Mouse (Mus musculus) intestine, embryonic 15.5 days (tissue): ENCODE measurements at regions not wholly inside any gene's neighbourhood (a gene's known extent, or its start where the extent isn't known, plus 50 kb on each side); places are given as distances from the start of the nearest gene placed in this dataset.
A peak's percentile ranks its signal among the peaks of the same experiment; 100 is the strongest.

ENCODE experiments used
- ATAC-seq: fragments of 200-750 bp; cut with Nextera tagmentation; 2 replicates; pipeline ENCODE4 v1.8.0; 2017; ENCODE audit warnings: moderate TSS enrichment, moderate library complexity
- H3K27ac ChIP-seq: fragments of 300-500 bp; sonication (generic); 2 replicates; pipeline ENCODE4 v1.5.1; 2015; ENCODE audit warnings: mild to moderate bottlenecking, inconsistent platforms
- H3K27me3 ChIP-seq: fragments of 300-500 bp; sonication (generic); replicated peaks from 2 replicates; pipeline ENCODE4 v1.6.1; 2015; ENCODE audit warnings: inconsistent platforms
- H3K36me3 ChIP-seq: fragments of 300-500 bp; sonication (generic); 2 replicates; pipeline ENCODE4 v1.6.1; 2015; ENCODE audit warnings: inconsistent platforms
- H3K4me1 ChIP-seq: fragments of 300-500 bp; sonication (generic); replicated peaks from 2 replicates; pipeline ENCODE4 v1.6.1; 2015; ENCODE audit warnings: inconsistent platforms
- H3K4me2 ChIP-seq: fragments of 300-500 bp; sonication (generic); replicated peaks from 2 replicates; pipeline ENCODE4 v1.6.1; 2015; ENCODE audit warnings: mild to moderate bottlenecking, inconsistent platforms
- H3K4me3 ChIP-seq: fragments of 300-500 bp; sonication (generic); replicated peaks from 2 replicates; pipeline ENCODE4 v1.5.1; 2015; ENCODE audit warnings: inconsistent platforms
- H3K9ac ChIP-seq: fragments of 300-500 bp; sonication (generic); 2 replicates; pipeline ENCODE4 v1.6.1; 2015; ENCODE audit warnings: inconsistent platforms
- H3K9me3 ChIP-seq: fragments of 300-500 bp; sonication (generic); 2 replicates; pipeline ENCODE4 v1.6.1; 2016; ENCODE audit warnings: inconsistent platforms
- WGBS: fragments of 180-500 bp; shearing (Covaris S2); methylation state at CpG from one replicate; pipeline ENCODE4 v1.1.7; 2015; 5-methylcytosine and 5-hydroxymethylcytosine counted together

DNA sequence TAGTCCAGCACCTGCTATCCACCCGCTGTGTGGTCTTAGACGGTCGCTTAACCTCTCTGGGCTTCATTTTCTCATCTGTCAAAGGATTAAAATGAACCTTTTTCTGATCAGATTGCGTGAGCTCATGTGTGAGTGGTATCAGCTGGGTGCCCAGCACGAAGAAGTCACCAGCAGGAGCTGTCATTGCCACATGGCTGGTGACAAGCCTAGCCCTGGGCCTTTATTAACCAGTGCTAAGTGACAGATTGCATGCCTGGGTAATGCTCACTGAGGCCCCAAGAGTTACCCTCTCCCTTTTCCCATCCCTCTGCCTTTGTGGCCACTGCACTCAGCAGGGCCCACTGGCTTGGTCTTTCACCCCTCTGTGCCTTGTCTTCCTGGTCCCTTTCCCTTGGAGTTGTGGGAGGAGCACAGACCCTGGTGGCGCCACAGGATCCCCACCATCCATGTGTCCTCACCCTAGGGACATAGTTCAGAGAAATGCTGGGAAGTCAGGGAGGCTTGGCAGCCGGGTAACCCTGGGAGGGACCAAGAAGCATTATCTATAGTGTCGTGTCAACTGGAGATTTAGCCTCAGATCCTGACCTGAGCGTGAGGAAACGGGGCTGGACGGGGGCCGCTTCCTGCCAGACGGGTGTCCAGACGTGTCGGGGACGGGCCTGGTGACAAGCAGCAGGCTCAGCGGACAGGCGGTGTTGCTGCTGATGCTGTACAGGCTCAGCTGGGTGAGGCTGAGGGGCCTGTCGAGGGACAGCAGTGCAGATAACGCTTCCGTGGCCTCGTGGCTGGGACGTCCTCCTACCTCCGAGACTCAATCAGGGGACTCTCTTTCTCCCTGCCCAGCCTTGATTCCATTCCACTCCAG is 132.6 kb upstream of the Gsc start:
- H3K9me3 ChIP-seq = no peaks in the 10 kb centered on the region
- H3K4me1 ChIP-seq = 0 out of 2 replicates have a peak, but pooled peaks cover 2% of the 10 kb centered on the region
- H3K9ac ChIP-seq = no peak overlapping the region
- no peak overlapping the region for H3K4me3 ChIP-seq
- no peaks in the 10 kb centered on the region for H3K36me3 ChIP-seq
- 42% methylated on average over 24 of the region's 24 CpGs for WGBS
- peak; percentile 47; the same call in 1 of the 2 replicates for ATAC-seq
- no peak overlapping the region for H3K4me2 ChIP-seq
- no peaks in the 10 kb centered on the region for H3K27me3 ChIP-seq
- H3K27ac ChIP-seq = no peak overlapping the region

DNA sequence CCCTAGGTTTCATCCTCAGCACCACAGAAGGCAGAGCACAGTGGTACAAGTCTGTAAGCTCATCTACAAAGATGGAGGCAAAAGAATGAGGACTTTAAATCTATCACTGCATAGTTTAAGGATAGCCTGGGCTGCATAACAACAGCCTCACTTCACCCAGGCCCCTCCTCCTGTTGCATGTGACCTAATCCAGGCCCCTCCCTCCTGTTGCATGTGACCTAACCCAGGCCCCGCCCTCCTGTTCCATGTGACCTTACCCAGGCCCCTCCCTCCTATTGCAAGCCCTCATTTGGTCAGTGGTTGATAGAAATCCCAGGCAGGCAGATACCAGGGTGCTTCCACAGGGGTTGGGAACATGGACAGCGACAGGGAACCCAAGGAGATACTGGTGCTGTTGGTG is 124.9 kb upstream of the Gsc start:
- Histone ChIP-seq H3K36me3 (no peaks in the 10 kb centered on the region), H3K27ac (no peak overlapping the region), H3K9ac (no peak overlapping the region), H3K4me2 (no peak overlapping the region), H3K4me3 (no peak overlapping the region), H3K9me3 (no peaks in the 10 kb centered on the region), H3K27me3 (0 out of 2 replicates have a peak, but pooled peaks cover 4% of the 10 kb centered on the region), H3K4me1 (no peaks in the 10 kb centered on the region)
- WGBS = 68% methylated on average over 2 of the region's 2 CpGs
- no peak for ATAC-seq

DNA sequence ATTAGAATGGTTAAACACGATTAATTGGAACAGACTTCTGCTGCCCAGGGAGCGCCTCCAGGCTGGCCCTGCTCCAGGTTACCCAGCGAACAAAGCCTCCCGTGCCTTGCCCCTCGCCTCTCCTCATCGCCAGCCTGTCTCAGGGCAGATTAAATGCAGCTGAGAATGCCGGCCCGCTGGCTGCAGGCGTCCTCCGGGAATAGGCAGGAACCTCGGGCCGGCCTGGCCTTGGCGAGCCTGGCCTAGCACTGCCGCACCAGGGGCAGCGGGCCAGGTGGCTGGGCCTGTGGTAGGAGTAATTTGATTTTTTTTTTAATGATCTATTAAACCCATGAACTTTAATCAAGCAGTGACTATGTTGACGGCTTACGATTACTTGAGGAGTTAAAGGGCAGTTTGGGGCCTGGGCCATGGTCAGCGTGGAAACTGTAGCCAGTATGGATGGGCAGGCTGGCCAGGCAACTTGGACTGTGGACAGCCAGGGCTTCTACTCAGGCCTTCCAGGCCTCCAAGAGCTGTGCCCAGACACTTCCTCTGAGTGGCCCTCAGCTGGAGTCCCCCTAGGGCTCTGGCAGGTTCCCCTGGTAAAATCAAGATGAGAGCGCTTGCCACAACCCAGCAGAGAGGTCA is 120.5 kb upstream of the Gsc start:
- peak; percentile 51; the same call in 1 of the 2 replicates for ATAC-seq
- Histone ChIP-seq H3K4me2 (no peak overlapping the region), H3K9ac (no peak overlapping the region), H3K36me3 (no peaks in the 10 kb centered on the region), H3K4me1 (0 out of 2 replicates have a peak, but pooled peaks cover 2% of the 10 kb centered on the region), H3K27ac (no peak overlapping the region), H3K9me3 (no peaks in the 10 kb centered on the region), H3K27me3 (0 out of 2 replicates have a peak, but pooled peaks cover 4% of the 10 kb centered on the region), H3K4me3 (no peak overlapping the region)
- WGBS = 53% methylated on average over 19 of the region's 19 CpGs

DNA sequence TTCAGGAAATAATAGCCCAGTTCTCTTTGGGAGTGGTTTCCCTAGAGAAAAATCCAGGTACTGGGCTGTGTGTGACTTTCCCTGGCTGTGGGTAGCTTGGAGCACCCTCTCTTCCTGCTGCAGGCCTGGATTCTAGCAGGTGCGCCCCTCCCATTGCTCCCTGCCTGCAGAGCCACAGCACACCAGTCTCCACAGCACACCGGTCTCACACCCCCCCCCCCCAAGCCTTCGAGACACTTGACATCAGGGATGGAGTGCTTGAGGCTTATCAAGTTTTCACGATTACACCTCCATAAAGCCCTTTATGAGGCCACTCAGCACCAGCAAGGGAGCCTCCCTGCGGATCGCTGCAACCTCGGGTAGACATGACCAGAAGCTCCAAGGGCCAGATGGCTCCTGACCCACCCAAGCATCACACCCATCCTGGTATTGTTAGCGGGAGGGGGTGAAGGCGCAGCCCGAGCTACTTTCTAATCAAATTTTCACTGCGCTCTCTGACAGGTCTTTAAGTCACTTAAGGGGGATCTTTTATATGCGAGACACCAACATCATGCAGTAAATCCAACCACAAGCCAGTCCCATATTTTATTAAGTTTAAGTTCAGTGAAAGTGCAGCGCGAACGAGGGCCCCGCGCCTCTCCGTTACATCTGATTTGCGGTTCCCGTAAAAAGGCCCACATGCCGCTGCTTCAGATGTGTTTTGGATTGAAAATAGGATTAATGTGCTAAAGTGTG is 119.8 kb upstream of the Gsc start:
- ATAC-seq = peak; percentile 43; the same call in 1 of the 2 replicates
- H3K27ac ChIP-seq = no peak overlapping the region
- H3K4me2 ChIP-seq = no peak overlapping the region
- WGBS = 52% methylated on average over 21 of the region's 21 CpGs
- 0 out of 2 replicates have a peak, but pooled peaks cover 2% of the 10 kb centered on the region for H3K4me1 ChIP-seq
- no peaks in the 10 kb centered on the region for H3K9me3 ChIP-seq
- no peak overlapping the region for H3K4me3 ChIP-seq
- H3K27me3 ChIP-seq = 0 out of 2 replicates have a peak, but pooled peaks cover 4% of the 10 kb centered on the region
- H3K9ac ChIP-seq = no peak overlapping the region
- no peaks in the 10 kb centered on the region for H3K36me3 ChIP-seq

DNA sequence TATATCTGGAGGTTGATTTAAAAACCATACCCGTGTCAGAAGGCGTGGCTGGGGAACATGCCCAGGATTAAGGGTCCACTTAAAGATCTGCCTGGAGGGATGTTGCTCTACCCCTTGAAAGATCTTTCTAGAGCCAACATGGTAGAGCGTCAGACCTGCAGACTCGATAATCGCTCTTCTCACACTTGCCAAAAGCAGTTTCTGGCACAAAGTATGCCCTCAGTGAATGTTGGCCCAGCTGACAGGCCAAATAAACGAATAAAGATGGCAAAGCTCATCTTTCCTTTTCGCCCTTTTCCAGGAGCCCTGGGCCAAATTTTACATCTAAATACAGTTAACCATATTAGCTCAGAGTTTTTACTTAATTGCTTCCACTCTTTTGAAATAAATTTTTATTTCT is 118.4 kb upstream of the Gsc start:
- no peak for ATAC-seq
- no peak overlapping the region for H3K4me2 ChIP-seq
- WGBS = 80% methylated on average over 7 of the region's 7 CpGs
- H3K27ac ChIP-seq = no peak overlapping the region
- no peaks in the 10 kb centered on the region for H3K36me3 ChIP-seq
- 0 out of 2 replicates have a peak, but pooled peaks cover 4% of the 10 kb centered on the region for H3K27me3 ChIP-seq
- H3K4me1 ChIP-seq = 0 out of 2 replicates have a peak, but pooled peaks cover 2% of the 10 kb centered on the region
- no peak overlapping the region for H3K4me3 ChIP-seq
- H3K9ac ChIP-seq = no peak overlapping the region
- H3K9me3 ChIP-seq = no peaks in the 10 kb centered on the region

DNA sequence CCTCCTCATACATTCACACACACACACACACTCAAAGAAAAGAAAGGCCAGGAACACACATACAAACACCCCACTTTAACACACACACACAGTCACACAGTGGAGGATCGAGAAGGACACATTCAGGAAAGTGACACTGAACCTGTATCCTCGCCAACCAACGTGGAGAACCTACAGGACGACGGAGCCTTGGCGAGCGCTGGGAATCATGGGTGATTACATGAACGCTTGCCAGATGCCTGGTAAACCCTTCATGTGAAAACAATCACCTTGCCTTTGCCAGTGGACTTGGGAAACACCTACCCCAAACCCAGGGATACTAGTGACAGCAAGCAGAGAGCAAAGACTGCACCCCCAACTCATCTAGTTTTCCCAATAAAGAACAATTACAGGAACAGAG is 117.2 kb upstream of the Gsc start:
- Histone ChIP-seq H3K4me2 (no peak overlapping the region), H3K36me3 (no peaks in the 10 kb centered on the region), H3K9ac (no peak overlapping the region), H3K9me3 (no peaks in the 10 kb centered on the region), H3K27ac (no peak overlapping the region), H3K4me1 (0 out of 2 replicates have a peak, but pooled peaks cover 2% of the 10 kb centered on the region), H3K27me3 (0 out of 2 replicates have a peak, but pooled peaks cover 8% of the 10 kb centered on the region), H3K4me3 (no peak overlapping the region)
- WGBS = 85% methylated on average over 8 of the region's 8 CpGs
- ATAC-seq = no peak

DNA sequence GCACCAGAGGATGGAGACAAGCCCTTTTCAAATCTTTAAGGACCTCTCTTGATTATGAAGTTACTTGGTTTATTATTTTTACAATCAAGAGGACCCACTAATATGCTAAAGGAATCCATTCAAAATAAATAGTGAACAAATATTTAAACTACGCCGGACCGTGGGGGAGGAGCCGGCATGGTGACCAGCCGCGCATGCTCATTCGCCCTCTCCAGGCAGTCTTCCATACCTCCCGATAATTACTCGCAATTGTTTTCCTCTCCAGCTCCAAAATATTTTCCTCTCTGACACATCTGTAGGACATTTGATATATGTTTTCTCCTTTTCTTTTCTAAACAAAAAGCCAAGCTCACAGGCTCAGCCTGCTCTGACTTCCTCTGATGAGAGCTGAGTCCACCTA is 111.3 kb upstream of the Gsc start:
- no peak for ATAC-seq
- whole genome bisulfite sequencing = 51% methylated on average over 9 of the region's 9 CpGs
- H3K27ac ChIP-seq = no peak overlapping the region
- H3K4me1 ChIP-seq = no peaks in the 10 kb centered on the region
- H3K9me3 ChIP-seq = no peaks in the 10 kb centered on the region
- H3K27me3 ChIP-seq = 0 out of 2 replicates have a peak, but pooled peaks cover 4% of the 10 kb centered on the region
- no peaks in the 10 kb centered on the region for H3K36me3 ChIP-seq
- peak overlapping the region; percentile 31 for H3K4me2 ChIP-seq
- H3K4me3 ChIP-seq = no peak overlapping the region
- no peak overlapping the region for H3K9ac ChIP-seq

DNA sequence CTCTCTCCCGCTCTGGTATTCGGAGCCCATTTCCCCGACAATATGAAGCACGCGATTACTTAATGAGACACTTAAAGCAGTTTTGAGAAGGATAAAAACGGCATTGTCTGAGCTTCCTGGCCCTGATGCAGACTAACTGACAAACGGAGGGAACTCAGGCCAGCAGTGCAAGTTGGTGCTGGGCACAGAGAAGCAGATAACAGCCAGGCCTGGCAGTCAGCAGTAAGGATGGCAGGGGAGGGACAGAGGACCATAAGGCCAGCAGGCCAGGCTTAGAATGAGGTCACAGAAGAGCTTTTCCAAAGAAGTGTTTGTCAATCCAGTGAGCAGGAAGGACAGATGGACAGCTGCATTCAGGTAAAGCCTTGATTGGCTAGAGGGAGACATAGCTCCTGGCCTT is 107.7 kb upstream of the Gsc start:
- no peak overlapping the region for H3K27ac ChIP-seq
- WGBS = 61% methylated on average over 7 of the region's 7 CpGs
- no peaks in the 10 kb centered on the region for H3K9me3 ChIP-seq
- no peaks in the 10 kb centered on the region for H3K4me1 ChIP-seq
- H3K4me2 ChIP-seq = no peak overlapping the region
- H3K36me3 ChIP-seq = no peaks in the 10 kb centered on the region
- ATAC-seq = no peak
- no peak overlapping the region for H3K4me3 ChIP-seq
- H3K9ac ChIP-seq = no peak overlapping the region
- H3K27me3 ChIP-seq = peaks cover 10% of the 10 kb centered on the region; the same call in 1 of the 2 replicates

DNA sequence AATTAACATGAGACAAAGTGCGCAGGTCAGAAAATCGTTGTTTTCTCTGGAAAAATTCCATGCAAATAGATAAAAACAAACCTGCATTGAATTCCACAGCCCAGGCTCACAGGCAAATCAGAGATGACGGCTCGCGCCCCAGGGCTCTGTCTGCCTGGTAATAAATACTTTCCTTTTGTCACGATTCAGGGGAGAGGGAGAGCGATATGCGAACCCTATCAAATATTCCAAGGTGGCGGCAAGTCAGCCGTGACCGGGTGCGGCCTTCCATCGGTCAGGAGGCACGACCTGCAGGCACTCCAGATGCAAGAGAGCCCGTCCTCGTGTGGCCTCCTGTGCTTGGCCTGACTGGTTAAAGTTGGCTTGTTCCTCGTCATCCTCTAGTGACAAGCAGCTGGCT is 94.5 kb upstream of the Gsc start:
- Histone ChIP-seq H3K4me3 (no peak overlapping the region), H3K4me2 (no peak overlapping the region), H3K4me1 (no peaks in the 10 kb centered on the region), H3K36me3 (no peaks in the 10 kb centered on the region), H3K27ac (no peak overlapping the region), H3K27me3 (no peaks in the 10 kb centered on the region), H3K9me3 (no peaks in the 10 kb centered on the region), H3K9ac (no peak overlapping the region)
- ATAC-seq = no peak
- WGBS = 84% methylated on average over 17 of the region's 17 CpGs

DNA sequence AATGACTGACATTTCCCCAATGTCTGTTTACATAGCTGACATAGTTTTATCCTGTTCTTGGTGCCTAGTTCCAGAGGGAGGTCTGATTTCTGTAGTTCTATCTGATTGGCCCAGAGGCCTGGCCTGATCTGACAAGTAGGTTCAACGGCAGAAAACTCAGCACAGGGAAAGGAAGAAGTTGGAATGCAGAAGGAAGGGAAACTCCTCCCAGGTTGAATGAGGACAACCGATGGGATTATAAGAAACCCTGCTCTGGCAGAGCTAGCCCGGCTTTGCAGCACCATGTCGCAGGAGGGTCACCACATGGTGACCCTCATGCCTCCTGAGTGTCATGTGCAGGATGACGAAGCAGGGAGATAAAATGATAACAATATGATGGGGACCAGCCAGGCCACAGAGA is 89.8 kb upstream of the Gsc start:
- Histone ChIP-seq H3K27ac (no peak overlapping the region), H3K27me3 (no peaks in the 10 kb centered on the region), H3K9me3 (no peaks in the 10 kb centered on the region), H3K4me2 (no peak overlapping the region), H3K4me3 (no peak overlapping the region), H3K9ac (no peak overlapping the region), H3K36me3 (no peaks in the 10 kb centered on the region), H3K4me1 (0 out of 2 replicates have a peak, but pooled peaks cover under 1% of the 10 kb centered on the region)
- WGBS = 42% methylated on average over 5 of the region's 5 CpGs
- no peak for ATAC-seq

DNA sequence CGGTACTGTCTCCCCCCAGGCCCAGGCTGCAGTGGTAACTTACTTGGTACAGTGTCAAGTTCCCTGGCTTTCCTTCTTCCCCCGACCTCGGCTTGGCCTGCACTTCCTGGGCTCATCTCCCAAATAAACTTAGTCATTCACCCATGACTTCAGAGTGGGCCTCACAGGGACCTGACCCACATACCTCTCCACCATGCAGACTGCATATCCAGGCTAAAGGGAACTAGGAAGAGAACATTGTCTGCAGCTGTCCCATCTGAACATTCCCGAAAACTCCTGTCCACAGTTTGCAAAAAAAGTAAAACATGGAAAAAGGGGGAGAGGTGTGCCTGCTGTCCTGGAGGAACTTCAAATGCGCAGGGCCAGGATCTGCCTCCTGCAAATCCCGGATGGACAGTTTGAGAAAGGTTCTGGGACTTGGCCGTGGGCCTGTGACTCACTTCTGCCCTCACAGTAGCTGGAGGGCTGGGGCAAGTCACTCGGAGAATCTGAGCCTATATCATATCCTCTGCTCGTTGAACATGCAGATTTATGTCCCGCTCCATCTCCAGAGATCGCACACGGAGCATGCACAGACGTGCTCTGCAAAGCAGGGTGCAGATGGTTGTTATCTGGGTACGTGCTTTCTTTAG is 87.9 kb upstream of the Gsc start:
- no peaks in the 10 kb centered on the region for H3K9me3 ChIP-seq
- H3K27ac ChIP-seq = peak overlapping the region; percentile 27; the same call in 1 of the 2 replicates
- H3K9ac ChIP-seq = no peak overlapping the region
- no peaks in the 10 kb centered on the region for H3K36me3 ChIP-seq
- 46% methylated on average over 14 of the region's 14 CpGs for WGBS
- 0 out of 2 replicates have a peak, but pooled peaks cover 3% of the 10 kb centered on the region for H3K4me1 ChIP-seq
- no peaks in the 10 kb centered on the region for H3K27me3 ChIP-seq
- ATAC-seq = no peak
- no peak overlapping the region for H3K4me3 ChIP-seq
- H3K4me2 ChIP-seq = no peak overlapping the region
